Comparison of ENCODE assay signal across 14 mouse cellular contexts in the genomic region with DNA sequence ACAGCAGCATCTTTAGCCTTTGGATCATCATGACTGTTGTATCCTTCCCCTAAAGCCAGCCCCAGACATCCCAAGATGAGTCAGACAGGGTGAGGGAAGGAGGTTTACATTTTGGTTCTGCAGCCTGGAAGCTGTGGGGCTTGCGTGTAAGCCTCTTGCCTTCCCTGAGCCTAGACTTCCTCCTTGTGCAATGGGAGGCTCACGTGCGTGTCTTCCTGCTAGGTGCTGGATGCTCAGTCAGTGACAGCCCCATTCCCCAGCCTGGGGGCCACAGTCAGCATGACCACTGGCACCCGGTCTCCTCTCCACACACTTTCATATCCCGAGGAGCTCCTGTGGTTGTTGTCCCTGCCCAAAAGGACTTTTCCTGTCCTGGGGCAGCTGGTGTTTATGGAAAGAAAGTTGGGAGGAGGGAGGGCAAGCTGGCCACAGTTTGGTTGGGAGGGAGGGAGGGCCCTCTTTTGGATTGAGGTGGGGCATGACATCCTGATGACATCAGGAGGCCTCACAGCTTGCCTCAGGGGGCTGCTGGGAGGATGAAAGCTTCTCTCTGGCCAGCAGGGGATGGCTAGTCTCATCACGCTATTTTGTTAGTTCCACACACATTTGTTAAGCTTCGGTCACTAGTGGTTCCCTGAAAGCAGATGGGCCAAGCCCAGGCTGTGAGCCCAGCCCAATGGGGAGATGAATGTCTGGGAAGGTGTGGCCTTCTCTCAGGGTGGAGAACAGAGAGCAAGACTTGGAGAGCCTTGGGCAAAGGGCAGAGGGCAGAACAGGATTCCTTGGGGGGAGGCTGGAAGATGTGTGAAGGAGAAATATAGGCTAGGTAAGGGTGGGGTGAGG. TPM values are rescaled to one million over a fixed set of nuclear protein-coding genes. Genes with fewer than 3 reads are reported as not detected.
DNase-seq lines count a peak whose midpoint lies in the region; ATAC-seq and TF ChIP-seq lines count a peak whose summit lies in the region.
"Had no signal": no experiment of that assay in that cellular context is flagged by ENCODE, and none has a peak within 500 bp of the region (broad histone marks: within the 10 kb centered on the region; RNA-seq: fewer than 3 reads in every experiment).

No protein-coding gene starts in this region.

- no peaks in the 10 kb centered on the region for H3K9me3 ChIP-seq in heart, embryonic 13.5 days
- no peaks in the 10 kb centered on the region for H3K9me3 ChIP-seq in lung, embryonic 15.5 days
- 0 out of 2 replicates have a peak, but pooled peaks cover 5% of the 10 kb centered on the region for H3K9me3 ChIP-seq in forebrain, embryonic 13.5 days (replicated peaks)
- H3K9me3 ChIP-seq: embryonic facial prominence, embryonic 15.5 days had no signal

- no peak for ATAC-seq in heart, embryonic 13.5 days (ENCODE audit: extremely low read depth, insufficient number of reproducible peaks, low FRiP score, low TSS enrichment)
- ATAC-seq in granulocyte monocyte progenitor cell, adult 5-6 weeks (replicated peaks; ENCODE audit: poor library complexity, severe bottlenecking) = peak; percentile 49
- ATAC-seq in lung, embryonic 15.5 days (ENCODE audit: borderline replicate concordance, extremely low read depth, low FRiP score, low TSS enrichment) = peak; percentile 10; the same call in 1 of the 2 replicates
- ATAC-seq in forebrain, embryonic 13.5 days = no peak

- no peak overlapping the region; the same call in 1 of the 2 replicates for H3K9ac ChIP-seq in heart, embryonic 13.5 days
- no peak overlapping the region for H3K9ac ChIP-seq in lung, embryonic 15.5 days
- H3K9ac ChIP-seq in forebrain, embryonic 13.5 days = no peak overlapping the region
- H3K9ac ChIP-seq: embryonic facial prominence, embryonic 15.5 days; hindbrain, embryonic 14.5 days; liver, embryonic 14.5 days had no signal

- no peak overlapping the region; the same call in 1 of the 2 replicates for H3K4me2 ChIP-seq in heart, embryonic 13.5 days
- H3K4me2 ChIP-seq in lung, embryonic 15.5 days = no peak overlapping the region
- H3K4me2 ChIP-seq in forebrain, embryonic 13.5 days = no peak overlapping the region
- H3K4me2 ChIP-seq: embryonic facial prominence, embryonic 15.5 days; hindbrain, embryonic 14.5 days had no signal

- no peak for DNase-seq in heart, postnatal 25 days (ENCODE audit: low spot score)
- DNase-seq in thymus, adult 2 months = no peak
- no peak for DNase-seq in layer of hippocampus, postnatal 25 days (ENCODE audit: extremely low spot score in 1 of 2, low spot score in 1 of 2)
- DNase-seq: cerebellum, postnatal 25 days; kidney, postnatal 36 days; thymus, postnatal 4 days had no signal

- WGBS in heart, embryonic 13.5 days = 41% methylated on average over 7 of the region's 7 CpGs
- WGBS in lung, embryonic 15.5 days = 42% methylated on average over 7 of the region's 7 CpGs
- 59% methylated on average over 7 of the region's 7 CpGs for WGBS in small intestine, adult 2 months
- 61% methylated on average over 7 of the region's 7 CpGs for WGBS in thymus, adult 2 months
- 79% methylated on average over 7 of the region's 7 CpGs for WGBS in forebrain, embryonic 13.5 days

- no peak for TF ChIP-seq POLR2A in small intestine, adult 2 months (IDR thresholded peaks at IDR 0.05; ENCODE audit: low read depth, low read length)
- no peak for TF ChIP-seq POLR2A in thymus, adult 2 months (IDR thresholded peaks at IDR 0.05; ENCODE audit: control insufficient read depth, extremely low read depth, insufficient read depth, low read length, poor library complexity)

- H3K27ac ChIP-seq in heart, embryonic 13.5 days (replicated peaks) = peak overlapping the region; percentile 75
- H3K27ac ChIP-seq in lung, embryonic 15.5 days = peak overlapping the region; percentile 79
- H3K27ac ChIP-seq in small intestine, adult 2 months (ENCODE audit: insufficient read depth, low read depth, low read length) = peak overlapping the region; percentile 76
- no peak overlapping the region for H3K27ac ChIP-seq in thymus, adult 2 months (ENCODE audit: control insufficient read depth, insufficient read depth, low read length)
- H3K27ac ChIP-seq in forebrain, embryonic 13.5 days = no peak overlapping the region
- H3K27ac ChIP-seq: embryonic facial prominence, embryonic 15.5 days; hindbrain, embryonic 14.5 days; liver, embryonic 14.5 days had no signal

- peaks cover 25% of the 10 kb centered on the region for H3K36me3 ChIP-seq in heart, embryonic 13.5 days
- 0 out of 2 replicates have a peak, but pooled peaks cover 2% of the 10 kb centered on the region for H3K36me3 ChIP-seq in lung, embryonic 15.5 days
- H3K36me3 ChIP-seq in small intestine, adult 2 months (ENCODE audit: control insufficient read depth, insufficient read depth, low read length) = peaks cover 4% of the 10 kb centered on the region; the same call in 1 of the 2 replicates
- H3K36me3 ChIP-seq in thymus, adult 2 months (ENCODE audit: control insufficient read depth, insufficient read depth, low read length) = no peaks in the 10 kb centered on the region
- no peaks in the 10 kb centered on the region for H3K36me3 ChIP-seq in forebrain, embryonic 13.5 days (ENCODE audit: poor library complexity, severe bottlenecking)
- H3K36me3 ChIP-seq: embryonic facial prominence, embryonic 15.5 days had no signal

- peaks cover 64% of the 10 kb centered on the region for H3K4me1 ChIP-seq in heart, embryonic 13.5 days
- peaks cover 63% of the 10 kb centered on the region for H3K4me1 ChIP-seq in lung, embryonic 15.5 days
- H3K4me1 ChIP-seq in small intestine, adult 2 months (ENCODE audit: control insufficient read depth, insufficient read depth, insufficient read length, low read length) = peaks cover 7% of the 10 kb centered on the region; the same call in 1 of the 2 replicates
- H3K4me1 ChIP-seq in thymus, adult 2 months (replicated peaks; ENCODE audit: control insufficient read depth, insufficient read depth, low read length) = no peaks in the 10 kb centered on the region
- H3K4me1 ChIP-seq in forebrain, embryonic 13.5 days = peaks cover 15% of the 10 kb centered on the region

- H3K4me3 ChIP-seq in heart, embryonic 13.5 days = no peak overlapping the region
- no peak overlapping the region for H3K4me3 ChIP-seq in lung, embryonic 15.5 days
- peak overlapping the region; percentile 8; the same call in 1 of the 2 replicates for H3K4me3 ChIP-seq in small intestine, adult 2 months (ENCODE audit: low read depth, low read length)
- H3K4me3 ChIP-seq in thymus, adult 2 months (ENCODE audit: control insufficient read depth, insufficient read depth, low read length) = no peak overlapping the region
- H3K4me3 ChIP-seq in forebrain, embryonic 13.5 days = no peak overlapping the region
- H3K4me3 ChIP-seq: embryonic facial prominence, embryonic 15.5 days had no signal

- intact Hi-C loops in heart, postnatal 25 days (cut with DNase I) = loop anchor here (5.0 kb wide), 1 partner anchor 43 kb away; no protein-coding TSS in a partner anchor

- no peaks in the 10 kb centered on the region; the same call in 1 of the 2 replicates for H3K27me3 ChIP-seq in heart, embryonic 13.5 days (replicated peaks)
- no peaks in the 10 kb centered on the region for H3K27me3 ChIP-seq in lung, embryonic 15.5 days
- H3K27me3 ChIP-seq in small intestine, adult 2 months (ENCODE audit: control insufficient read depth, insufficient read depth, low read length) = peaks cover 6% of the 10 kb centered on the region; the same call in 1 of the 2 replicates
- H3K27me3 ChIP-seq in thymus, adult 2 months (ENCODE audit: control insufficient read depth, insufficient read depth, low read length) = peaks cover 8% of the 10 kb centered on the region; the same call in 1 of the 2 replicates
- peaks cover 18% of the 10 kb centered on the region for H3K27me3 ChIP-seq in forebrain, embryonic 13.5 days

- no peak for TF ChIP-seq CTCF in small intestine, adult 2 months (IDR thresholded peaks at IDR 0.05; ENCODE audit: extremely low read depth, insufficient read length, insufficient replicate concordance, low read depth, low read length)
- TF ChIP-seq CTCF in thymus, adult 2 months (IDR thresholded peaks at IDR 0.05; ENCODE audit: borderline replicate concordance, control insufficient read depth, extremely low read depth, insufficient read depth, low read length, poor library complexity) = no peak

RNA-seq across cellular contexts. Expression of a gene that starts 4.5 kb away (rescaled TPM):
- 23.3 and 25.2 TPM in 2 replicates for polyA plus RNA-seq in heart, embryonic 13.5 days (2015; fragmentation: Nextera tagmentation; extraction: Ambion mirVana)
- 10 to 100 TPM; 16.4 to 16.8 TPM for total RNA-seq in heart, postnatal 25 days (2021)
- 20.8 and 21.8 TPM in 2 replicates for total RNA-seq in granulocyte monocyte progenitor cell, adult 5-6 weeks (2014; fragmentation: Nextera tagmentation)
- total RNA-seq in granulocyte monocyte progenitor cell, adult 5-6 weeks (2017) = 30.5 and 31.0 TPM in 2 replicates
- 48.9 and 54.9 TPM in 2 replicates for polyA plus RNA-seq in lung, embryonic 15.5 days (2015; fragmentation: Nextera tagmentation; extraction: Ambion mirVana)
- 24.4 and 24.7 TPM in 2 replicates for polyA plus RNA-seq in small intestine, adult 2 months (2012; rRNA removed)
- 12.7 and 15.0 TPM in 2 replicates for polyA plus RNA-seq in thymus, adult 2 months (2012; rRNA removed)
- total RNA-seq in layer of hippocampus, postnatal 25 days (2021) = 10 to 100 TPM; 16.3 to 17.0 TPM
- 2.2 and 2.4 TPM in 2 replicates for polyA plus RNA-seq in forebrain, embryonic 13.5 days (2015; fragmentation: Nextera tagmentation; extraction: Ambion mirVana)

Comparison
In these comparisons a context has a peak if more than half of its experiments do, and no peak if none do; other contexts are left out.
1. ATAC-seq: peak in granulocyte monocyte progenitor cell, adult 5-6 weeks (single experiment) and lung, embryonic 15.5 days (single experiment); none in heart, embryonic 13.5 days (single experiment) and forebrain, embryonic 13.5 days (single experiment).
2. H3K27ac ChIP-seq: peak in heart, embryonic 13.5 days (single experiment), lung, embryonic 15.5 days (single experiment) and small intestine, adult 2 months (single experiment); none in thymus, adult 2 months (single experiment) and forebrain, embryonic 13.5 days (single experiment).